Mouse (Mus musculus): ENCODE results near the gene Dgkh. TPM values are rescaled to one million over a fixed set of nuclear protein-coding genes. Genes with fewer than 3 reads are reported as not detected.
"Not testable (repeated sequence)": the region's sequence is repeated elsewhere in the genome, so short reads cannot be mapped to it uniquely, and the experiment has no call there.

Dgkh gene
- polyA plus RNA-seq, 1 experiment: 6.9 TPM

DNA sequence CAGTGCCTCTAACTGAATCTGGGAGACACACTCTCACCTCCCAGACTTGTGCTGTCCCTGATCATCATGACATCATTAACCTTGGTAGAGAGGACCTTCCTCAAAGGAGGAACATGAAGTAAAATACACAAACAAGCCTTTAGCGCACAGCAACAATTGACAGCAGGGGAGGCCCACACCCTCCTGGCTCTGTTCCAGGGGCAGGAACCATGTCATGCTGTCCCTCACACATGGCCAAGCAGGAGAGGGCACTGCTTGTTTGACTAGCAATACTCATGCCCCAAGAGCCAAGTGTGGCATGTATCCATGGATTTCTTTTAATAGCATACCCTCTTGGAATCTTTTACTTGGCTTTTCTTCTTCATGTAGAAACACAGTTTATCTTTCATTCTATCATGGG is 22.7 kb upstream of the Dgkh start:
- WGBS: 75% methylated on average over 1 of the region's 1 CpGs
- Histone ChIP-seq H3K4me1 (ENCODE audit: control insufficient read depth, insufficient read depth, low read length) (no peaks in the 10 kb centered on the region), H3K4me3 (replicated peaks; ENCODE audit: control insufficient read depth, low read depth, low read length) (no peak overlapping the region), H3K27ac (ENCODE audit: control insufficient read depth, insufficient read depth, low read depth, low read length, poor library complexity) (no peak overlapping the region)
- TF ChIP-seq POLR2A (IDR thresholded peaks at IDR 0.05; ENCODE audit: borderline replicate concordance, control insufficient read depth, low read depth, low read length): no peak
- TF ChIP-seq CTCF (IDR thresholded peaks at IDR 0.05; ENCODE audit: control insufficient read depth, insufficient read depth, low read length): no peak

DNA sequence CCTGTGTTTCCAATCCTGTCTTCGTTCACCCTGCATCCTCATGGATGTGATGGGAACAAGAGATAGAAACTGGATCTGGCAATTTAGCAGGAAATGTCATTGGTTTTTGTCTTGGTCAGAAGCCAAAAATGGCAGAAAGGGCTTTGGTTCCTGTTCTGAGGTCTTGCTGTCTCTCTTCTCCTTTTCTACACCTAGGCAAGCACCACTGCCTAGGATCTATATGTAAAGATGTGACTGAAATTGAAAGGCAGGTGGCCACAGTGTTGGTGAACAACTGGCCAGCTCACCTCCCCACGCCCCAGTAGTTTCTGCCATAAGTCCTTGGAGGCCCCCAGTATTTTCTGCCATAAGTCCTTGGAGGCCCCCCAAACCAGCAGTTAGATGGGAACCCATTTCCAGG is 16.1 kb upstream of the Dgkh start:
- WGBS: 71% methylated on average over 2 of the region's 2 CpGs
- no peak overlapping the region for H3K4me3 ChIP-seq (replicated peaks; ENCODE audit: control insufficient read depth, low read depth, low read length)
- H3K4me1 ChIP-seq (ENCODE audit: control insufficient read depth, insufficient read depth, low read length): peaks cover 2% of the 10 kb centered on the region
- peak overlapping the region; percentile 80 for H3K27ac ChIP-seq (ENCODE audit: control insufficient read depth, insufficient read depth, low read depth, low read length, poor library complexity)
- TF ChIP-seq CTCF (IDR thresholded peaks at IDR 0.05; ENCODE audit: control insufficient read depth, insufficient read depth, low read length) (no peak), POLR2A (IDR thresholded peaks at IDR 0.05; ENCODE audit: borderline replicate concordance, control insufficient read depth, low read depth, low read length) (no peak)

DNA sequence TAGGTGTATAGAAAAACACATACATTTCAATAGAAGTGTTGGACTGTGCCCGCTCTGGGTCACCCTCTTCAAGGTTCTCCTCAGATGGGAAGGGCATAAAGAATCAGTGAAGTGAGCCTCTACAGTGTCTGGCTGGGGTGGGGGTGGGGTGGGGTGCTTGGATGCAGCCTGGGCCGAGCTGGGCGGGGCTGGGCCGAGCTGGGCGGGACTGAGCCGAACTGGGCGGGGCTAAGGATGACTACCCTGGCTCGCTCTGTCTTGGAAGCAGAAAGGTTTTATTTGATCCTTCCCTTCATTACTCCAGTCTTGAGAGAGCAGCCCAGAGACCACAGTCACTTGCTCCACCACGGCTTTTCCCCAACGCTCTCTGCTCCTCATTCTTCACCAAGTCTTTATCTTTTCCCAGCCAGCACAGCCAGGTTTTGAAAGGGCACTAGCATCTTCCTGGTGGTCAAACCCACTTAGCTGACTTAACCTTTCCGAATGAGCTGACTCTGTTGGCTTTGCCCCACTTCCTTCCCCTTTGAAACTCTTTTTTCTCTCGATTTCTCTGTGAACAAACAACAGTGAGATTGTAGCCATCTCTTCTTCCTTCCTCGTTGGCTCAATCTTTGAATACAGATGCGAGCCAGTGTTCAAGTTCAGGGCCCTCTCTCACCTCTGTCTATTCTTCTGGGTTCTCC is 15.5 kb upstream of the Dgkh start:
- WGBS: 32% methylated on average over 14 of the region's 14 CpGs
- H3K4me1 ChIP-seq (ENCODE audit: control insufficient read depth, insufficient read depth, low read length): peaks cover 2% of the 10 kb centered on the region
- TF ChIP-seq CTCF (IDR thresholded peaks at IDR 0.05; ENCODE audit: control insufficient read depth, insufficient read depth, low read length): no peak
- TF ChIP-seq POLR2A (IDR thresholded peaks at IDR 0.05; ENCODE audit: borderline replicate concordance, control insufficient read depth, low read depth, low read length): no peak
- no peak overlapping the region for H3K4me3 ChIP-seq (replicated peaks; ENCODE audit: control insufficient read depth, low read depth, low read length)
- peak overlapping the region; percentile 80 for H3K27ac ChIP-seq (ENCODE audit: control insufficient read depth, insufficient read depth, low read depth, low read length, poor library complexity)

DNA sequence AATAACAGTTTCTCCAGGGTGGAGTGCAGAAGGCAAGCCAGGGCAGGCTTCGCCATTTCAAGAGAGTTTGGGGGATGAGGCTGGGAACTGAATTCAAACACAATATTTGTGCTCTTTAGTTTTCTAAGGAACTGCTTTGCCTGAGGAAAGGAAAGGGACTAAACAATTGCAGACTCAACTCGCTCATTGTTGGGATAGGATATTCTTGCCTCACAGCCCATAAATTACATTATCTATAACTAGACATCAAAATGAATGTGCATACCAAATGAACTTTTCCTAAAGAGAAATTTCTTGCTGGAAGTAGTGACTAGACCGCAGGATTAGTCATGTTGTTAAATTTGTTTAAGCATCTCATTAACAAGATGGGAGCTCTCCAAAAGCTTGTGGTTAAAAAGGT is 14.9 kb upstream of the Dgkh start:
- no peak for TF ChIP-seq POLR2A (IDR thresholded peaks at IDR 0.05; ENCODE audit: borderline replicate concordance, control insufficient read depth, low read depth, low read length)
- 83% methylated on average over 3 of the region's 3 CpGs for WGBS
- H3K4me3 ChIP-seq (replicated peaks; ENCODE audit: control insufficient read depth, low read depth, low read length): no peak overlapping the region
- H3K4me1 ChIP-seq (ENCODE audit: control insufficient read depth, insufficient read depth, low read length): peaks cover 2% of the 10 kb centered on the region
- H3K27ac ChIP-seq (ENCODE audit: control insufficient read depth, insufficient read depth, low read depth, low read length, poor library complexity): no peak overlapping the region

DNA sequence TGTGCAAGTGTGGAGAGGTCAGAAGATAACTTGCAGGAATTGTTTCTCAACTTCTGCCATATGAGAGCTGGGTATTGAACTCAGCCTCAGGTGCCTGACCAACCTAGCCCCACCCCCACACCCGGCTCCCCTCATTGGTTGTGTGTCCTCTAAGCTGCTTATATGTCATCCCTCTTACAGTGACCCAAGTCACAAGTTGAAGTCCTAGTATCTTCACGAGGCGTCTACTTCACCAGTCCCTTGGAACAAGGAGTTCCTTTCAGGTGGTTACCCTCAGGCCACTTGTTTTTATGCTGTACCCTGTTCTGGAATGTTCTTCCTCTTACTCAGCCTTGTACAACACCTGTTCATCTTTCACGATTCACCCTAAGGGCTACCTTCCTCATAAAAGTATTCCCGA is 2.0 kb upstream of the Dgkh start:
- 52% methylated on average over 5 of the region's 5 CpGs for WGBS
- TF ChIP-seq POLR2A (IDR thresholded peaks at IDR 0.05; ENCODE audit: borderline replicate concordance, control insufficient read depth, low read depth, low read length) (no peak), CTCF (IDR thresholded peaks at IDR 0.05; ENCODE audit: control insufficient read depth, insufficient read depth, low read length) (no peak)
- Histone ChIP-seq H3K4me1 (ENCODE audit: control insufficient read depth, insufficient read depth, low read length) (no peaks in the 10 kb centered on the region), H3K27ac (ENCODE audit: control insufficient read depth, insufficient read depth, low read depth, low read length, poor library complexity) (no peak overlapping the region), H3K4me3 (replicated peaks; ENCODE audit: control insufficient read depth, low read depth, low read length) (no peak overlapping the region)

DNA sequence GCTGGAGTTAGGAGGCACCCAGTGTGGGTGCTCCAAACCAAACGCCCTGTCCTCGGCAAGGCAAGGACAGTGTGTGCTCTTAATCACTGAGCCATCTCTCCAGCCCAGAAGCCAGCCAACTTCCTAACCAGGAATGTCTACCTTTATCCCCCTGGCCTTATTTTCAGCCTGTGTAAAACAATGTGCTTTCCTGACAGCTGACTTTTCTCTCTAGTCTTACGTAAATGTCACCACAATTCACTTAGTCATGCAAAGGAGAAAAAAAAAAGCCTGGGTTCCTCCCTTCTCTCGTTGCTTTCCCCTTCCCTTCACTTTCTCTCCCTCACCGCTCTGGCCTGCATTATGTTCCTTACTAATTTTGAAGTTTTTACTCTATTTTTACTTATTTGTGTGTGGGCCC is 1.6 kb upstream of the Dgkh start:
- H3K4me3 ChIP-seq (replicated peaks; ENCODE audit: control insufficient read depth, low read depth, low read length); H3K4me1 ChIP-seq (ENCODE audit: control insufficient read depth, insufficient read depth, low read length): not testable (repeated sequence)
- WGBS: 17% methylated on average over 5 of the region's 5 CpGs
- peak overlapping the region; percentile 1; the same call in 1 of the 2 replicates for H3K27ac ChIP-seq (ENCODE audit: control insufficient read depth, insufficient read depth, low read depth, low read length, poor library complexity)

DNA sequence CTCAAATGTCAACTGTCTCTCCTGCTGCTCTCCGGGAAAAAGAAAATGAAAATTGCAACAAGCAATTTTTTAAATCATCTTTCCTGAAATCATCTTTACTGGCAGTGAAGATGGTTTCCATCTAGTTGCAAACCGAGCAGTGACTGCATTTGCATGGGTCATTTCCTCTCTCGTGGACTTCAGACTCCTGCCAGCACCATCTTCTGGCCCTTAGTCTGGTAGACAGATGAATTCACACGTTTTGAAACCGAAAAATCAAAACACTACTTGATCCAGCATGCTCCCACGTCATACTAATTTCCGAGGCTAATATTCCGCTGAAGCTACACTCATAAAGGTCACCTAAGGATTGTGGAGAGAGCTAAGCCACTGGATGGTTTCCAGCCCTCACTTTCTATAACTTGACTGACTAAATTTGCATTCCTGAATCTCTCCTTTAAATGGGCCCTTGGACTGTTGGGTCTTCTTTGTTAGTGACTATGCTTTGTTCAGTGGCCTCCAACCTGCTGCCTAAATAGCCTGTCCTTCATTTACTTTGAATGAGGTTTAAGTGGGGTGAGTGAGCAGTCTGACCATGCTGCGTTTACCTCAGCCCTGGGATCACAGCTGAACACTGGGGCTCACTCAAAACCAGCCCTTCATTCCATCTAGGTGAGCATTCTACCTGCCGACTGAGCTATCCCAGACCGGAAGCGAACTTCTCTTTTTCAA is 945 bp upstream of the Dgkh start:
- H3K27ac ChIP-seq (ENCODE audit: control insufficient read depth, insufficient read depth, low read depth, low read length, poor library complexity): peak overlapping the region; percentile 79
- H3K4me1 ChIP-seq (ENCODE audit: control insufficient read depth, insufficient read depth, low read length): no peaks in the 10 kb centered on the region
- WGBS: 26% methylated on average over 12 of the region's 12 CpGs
- H3K4me3 ChIP-seq (replicated peaks; ENCODE audit: control insufficient read depth, low read depth, low read length): peak overlapping the region; percentile 49
- TF ChIP-seq POLR2A (IDR thresholded peaks at IDR 0.05; ENCODE audit: borderline replicate concordance, control insufficient read depth, low read depth, low read length) (no peak), CTCF (IDR thresholded peaks at IDR 0.05; ENCODE audit: control insufficient read depth, insufficient read depth, low read length) (no peak)

DNA sequence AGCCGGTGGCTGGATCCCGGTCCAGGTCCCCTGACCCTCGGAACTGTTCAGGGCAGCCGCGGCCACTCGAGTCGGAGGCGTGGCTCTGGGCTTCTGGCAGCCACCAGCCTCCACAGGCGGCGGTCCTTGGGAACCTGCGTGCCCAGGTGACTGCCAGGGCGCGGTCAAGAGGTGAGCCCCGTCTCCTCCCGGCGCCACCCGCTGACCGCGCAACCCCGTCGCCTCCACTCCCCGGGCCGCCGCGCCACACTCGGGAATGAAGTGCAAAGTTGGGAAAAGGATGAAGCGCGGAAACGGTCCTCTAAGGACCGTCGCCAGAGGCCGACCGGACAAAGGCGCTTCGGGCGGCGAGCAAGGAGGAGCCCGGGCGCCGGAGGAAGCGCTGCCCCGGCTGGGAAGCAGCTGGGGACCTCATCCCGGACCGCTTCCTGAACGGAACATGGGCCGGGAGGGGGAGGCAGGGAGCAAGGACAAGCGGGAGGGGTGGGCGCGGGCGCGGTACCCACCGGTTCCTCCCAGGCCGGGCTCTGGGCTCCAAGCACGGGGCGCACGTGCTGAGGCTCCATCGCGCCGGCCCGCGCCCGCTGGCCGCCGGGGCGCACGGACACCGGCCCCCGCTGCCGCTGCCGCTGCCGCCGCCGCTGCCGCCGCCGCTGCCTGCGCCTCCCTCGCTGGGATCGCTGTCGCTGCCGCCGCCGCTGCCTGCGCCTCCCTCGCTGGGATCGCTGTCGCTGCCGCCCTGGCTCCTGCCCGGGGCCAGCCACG is 542 bp downstream of the Dgkh start:
- no peaks in the 10 kb centered on the region for H3K4me1 ChIP-seq (ENCODE audit: control insufficient read depth, insufficient read depth, low read length)
- TF ChIP-seq CTCF (IDR thresholded peaks at IDR 0.05; ENCODE audit: control insufficient read depth, insufficient read depth, low read length) (no peak), POLR2A (IDR thresholded peaks at IDR 0.05; ENCODE audit: borderline replicate concordance, control insufficient read depth, low read depth, low read length) (no peak)
- WGBS: under 1% methylated on average over 69 of the region's 90 CpGs
- H3K27ac ChIP-seq (ENCODE audit: control insufficient read depth, insufficient read depth, low read depth, low read length, poor library complexity): peak overlapping the region; percentile 83
- peak overlapping the region; percentile 68 for H3K4me3 ChIP-seq (replicated peaks; ENCODE audit: control insufficient read depth, low read depth, low read length)
